Mouse (Mus musculus) brown adipose tissue, adult 24 weeks (tissue): ENCODE data around the gene Agpat3. TPM values are rescaled to one million over a fixed set of nuclear protein-coding genes. Genes with fewer than 3 reads are reported as not detected.

Experiments used
- H3K27ac ChIP-seq: fragments of 200-500 bp; replicated peaks from 2 replicates; pipeline ENCODE4 v1.5.1; 2012; ENCODE audit warnings: low read depth, mild to moderate bottlenecking, low read length
- H3K4me1 ChIP-seq: fragments of 200-500 bp; 2 replicates; pipeline ENCODE4 v1.6.1; 2012; ENCODE audit warnings: low read length, mixed read lengths; ENCODE audit not compliant: control insufficient read depth, insufficient read depth, insufficient read length
- H3K4me3 ChIP-seq: fragments of 200-500 bp; 2 replicates; pipeline ENCODE4 v1.5.1; 2012; ENCODE audit warnings: low read depth, mild to moderate bottlenecking, low read length, moderate library complexity; ENCODE audit not compliant: insufficient read depth
- polyA plus RNA-seq: library from polyadenylated mRNA; stranded (reverse); fragments of >200 nt; gene quantifications from 2 replicates; pipeline ENCODE4 v1.2.4, GENCODE M21; 2012; ENCODE audit not compliant: missing spikeins, insufficient read depth, insufficient read length

Gene Agpat3
- polyA plus RNA-seq, 1 experiment = 311 TPM

- peak overlapping the region; percentile 51; the same call in 1 of the 2 replicates for H3K27ac ChIP-seq
- peaks cover 13% of the 10 kb centered on the region for H3K4me1 ChIP-seq
- peak overlapping the region; percentile 85 for H3K4me3 ChIP-seq
These were observed 1.3 kb downstream of the Agpat3 start for GRCm38 (mm10) chr10:78350796-78351556.

DNA sequence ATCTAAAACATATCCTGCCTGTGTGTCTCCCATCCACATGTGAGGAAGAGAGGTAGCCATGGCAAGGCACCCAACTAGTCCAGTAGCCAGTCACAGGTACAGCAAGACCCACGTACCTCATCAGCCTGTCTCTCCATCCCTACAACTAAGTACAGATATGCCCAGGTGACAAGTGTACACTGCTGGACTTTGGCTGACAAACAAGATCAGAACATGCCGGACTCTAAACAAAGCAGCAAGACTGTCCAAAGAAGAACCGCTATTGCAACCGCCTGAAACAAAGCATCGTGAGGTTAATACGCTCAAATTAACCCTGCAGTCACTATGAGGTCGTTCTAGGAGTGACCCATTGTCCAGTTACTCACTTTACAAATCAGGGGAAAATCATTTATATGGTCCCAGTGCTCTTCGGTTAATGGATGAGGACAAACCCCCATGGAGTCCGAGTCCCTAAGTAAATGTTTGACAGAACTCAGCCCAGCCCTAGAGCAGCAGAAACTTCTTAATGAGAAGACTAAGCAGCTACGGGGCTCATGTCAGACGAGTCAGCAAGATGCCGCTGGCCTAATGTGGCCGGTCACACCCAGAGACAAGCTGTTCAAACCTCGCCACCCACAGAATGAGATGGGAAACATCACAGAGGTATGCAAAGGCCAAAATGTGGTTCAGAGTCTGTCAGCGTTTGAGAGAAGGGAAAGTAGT is 2.7 kb downstream of the Agpat3 start:
- H3K4me1 ChIP-seq = peaks cover 22% of the 10 kb centered on the region
- no peak overlapping the region for H3K4me3 ChIP-seq
- H3K27ac ChIP-seq = no peak overlapping the region

- H3K4me1 ChIP-seq = peaks cover 22% of the 10 kb centered on the region
- H3K4me3 ChIP-seq = no peak overlapping the region
- H3K27ac ChIP-seq = no peak overlapping the region
These were observed 4.1 kb downstream of the Agpat3 start for GRCm38 (mm10) chr10:78348211-78348610.

DNA sequence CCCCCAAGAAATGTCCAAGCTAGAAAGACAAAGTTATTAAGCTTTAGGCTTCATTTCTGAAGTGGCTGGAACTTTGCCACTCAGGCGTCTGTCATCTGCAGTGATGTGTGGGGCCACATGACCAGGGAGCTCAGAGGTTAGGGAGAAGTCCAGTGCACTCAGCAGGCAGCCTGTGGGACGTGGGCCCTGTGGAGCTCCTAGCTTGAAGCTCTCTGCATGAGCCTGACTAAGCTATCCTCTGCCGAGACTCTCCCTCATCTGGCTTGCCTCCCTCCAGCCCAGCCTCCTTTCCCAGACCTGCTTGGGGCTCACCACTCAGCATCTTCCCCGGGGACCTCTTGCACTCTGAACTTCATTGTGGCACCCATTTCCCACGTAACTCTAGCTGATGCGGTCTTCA is 4.8 kb downstream of the Agpat3 start:
- no peak overlapping the region for H3K27ac ChIP-seq
- no peak overlapping the region for H3K4me3 ChIP-seq
- peaks cover 26% of the 10 kb centered on the region for H3K4me1 ChIP-seq

DNA sequence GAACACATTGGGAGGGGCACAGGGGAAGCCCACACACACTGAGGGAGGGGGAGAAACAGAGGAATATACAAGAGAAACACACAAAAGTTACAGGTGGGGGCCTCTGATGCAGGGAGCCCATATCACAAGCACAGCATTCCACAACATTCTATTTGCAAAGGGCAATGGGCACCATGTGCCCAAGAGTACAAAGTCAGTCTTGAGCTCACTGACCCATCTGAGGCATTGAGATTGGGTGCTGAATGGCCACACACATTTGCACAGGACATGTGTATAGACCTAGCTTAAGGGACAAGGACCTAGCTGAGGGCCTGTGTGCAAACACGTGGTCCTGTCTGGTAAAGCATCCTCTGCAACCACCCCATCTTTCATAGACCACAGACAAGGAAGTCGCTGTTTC is 6.8 kb downstream of the Agpat3 start:
- peaks cover 28% of the 10 kb centered on the region for H3K4me1 ChIP-seq
- H3K27ac ChIP-seq = no peak overlapping the region
- no peak overlapping the region for H3K4me3 ChIP-seq

GRCm38 (mm10) chr10:78342091-78342490 is 10.2 kb downstream of the Agpat3 start:
- Histone ChIP-seq H3K27ac (no peak overlapping the region), H3K4me1 (peaks cover 28% of the 10 kb centered on the region)

GRCm38 (mm10) chr10:78338180-78338579 is 14.1 kb downstream of the Agpat3 start:
- Histone ChIP-seq H3K4me3 (no peak overlapping the region), H3K27ac (no peak overlapping the region), H3K4me1 (peaks cover 27% of the 10 kb centered on the region)

More at GRCm38 (mm10) chr10:78342091-78342490, 10.2 kb downstream of the Agpat3 start:
- H3K4me3 ChIP-seq = no peak overlapping the region

- Histone ChIP-seq H3K27ac (peak overlapping the region; percentile 60; the same call in 1 of the 2 replicates), H3K4me3 (no peak overlapping the region), H3K4me1 (peaks cover 19% of the 10 kb centered on the region)
These were observed 17.2 kb downstream of the Agpat3 start for GRCm38 (mm10) chr10:78334923-78335561.

DNA sequence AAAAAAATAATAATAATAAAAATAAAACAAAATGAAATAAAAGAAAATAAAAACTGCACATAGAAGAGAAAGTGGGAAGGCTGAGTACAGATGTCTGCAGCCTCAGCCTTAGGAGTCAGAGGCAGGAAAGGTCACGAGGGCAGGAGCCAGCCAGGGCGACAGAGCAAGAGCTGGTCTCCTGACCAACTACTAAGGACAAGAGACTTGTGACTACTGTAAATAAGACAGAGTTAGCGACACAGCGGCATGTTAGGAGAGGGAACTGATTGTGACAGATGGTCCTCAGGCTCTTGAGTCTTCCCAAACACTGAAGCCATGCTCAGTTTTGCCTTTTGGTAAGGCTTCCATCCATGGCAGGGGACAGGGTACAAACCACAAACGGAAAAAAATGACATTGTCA is 20.7 kb downstream of the Agpat3 start:
- H3K4me1 ChIP-seq = peaks cover 28% of the 10 kb centered on the region
- H3K4me3 ChIP-seq = no peak overlapping the region

GRCm38 (mm10) chr10:78329305-78329704 is 23.0 kb downstream of the Agpat3 start:
- peaks cover 17% of the 10 kb centered on the region for H3K4me1 ChIP-seq
- H3K4me3 ChIP-seq = no peak overlapping the region
- no peak overlapping the region for H3K27ac ChIP-seq

More for the DNA sequence above, 20.7 kb downstream of the Agpat3 start:
- H3K27ac ChIP-seq = no peak overlapping the region

- no peak overlapping the region for H3K4me3 ChIP-seq
- no peak overlapping the region for H3K27ac ChIP-seq
- H3K4me1 ChIP-seq = peaks cover 19% of the 10 kb centered on the region
These were observed 24.2 kb downstream of the Agpat3 start for GRCm38 (mm10) chr10:78328011-78328575.

DNA sequence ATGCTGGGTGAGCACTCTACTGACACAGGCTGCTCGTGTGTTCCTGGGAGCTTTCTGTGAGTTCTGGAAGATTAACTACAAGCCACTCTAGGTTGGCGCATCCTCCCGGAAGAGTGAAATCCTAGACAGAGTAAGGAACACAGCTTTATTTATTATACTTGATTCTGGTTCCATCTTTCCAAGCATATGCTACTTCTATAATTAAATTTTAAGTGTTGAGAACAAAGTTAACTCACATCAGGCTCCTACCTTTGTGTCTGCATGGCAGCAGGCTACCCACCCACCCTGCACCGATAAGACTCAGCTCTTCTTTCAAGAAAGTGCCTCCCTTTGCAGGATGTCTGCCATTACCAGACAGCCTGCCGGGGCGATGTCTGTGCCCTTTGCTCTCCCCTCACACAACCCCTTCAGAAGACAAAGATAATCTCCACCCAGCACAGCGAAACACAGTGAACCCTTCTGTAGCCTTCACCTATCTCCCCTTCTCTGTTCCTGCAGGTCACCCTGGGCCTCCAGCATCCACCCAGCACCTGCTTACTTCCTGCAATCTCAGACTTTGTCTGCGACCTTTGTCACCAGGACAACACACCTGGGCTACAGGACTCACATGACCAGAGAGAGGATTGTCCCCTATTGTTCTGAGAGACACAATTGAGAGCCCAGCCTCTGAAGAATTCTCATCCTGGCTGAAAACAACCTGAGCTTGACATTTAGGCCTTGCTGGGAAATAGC is 26.2 kb downstream of the Agpat3 start:
- H3K27ac ChIP-seq = no peak overlapping the region
- peaks cover 19% of the 10 kb centered on the region for H3K4me1 ChIP-seq
- no peak overlapping the region for H3K4me3 ChIP-seq

DNA sequence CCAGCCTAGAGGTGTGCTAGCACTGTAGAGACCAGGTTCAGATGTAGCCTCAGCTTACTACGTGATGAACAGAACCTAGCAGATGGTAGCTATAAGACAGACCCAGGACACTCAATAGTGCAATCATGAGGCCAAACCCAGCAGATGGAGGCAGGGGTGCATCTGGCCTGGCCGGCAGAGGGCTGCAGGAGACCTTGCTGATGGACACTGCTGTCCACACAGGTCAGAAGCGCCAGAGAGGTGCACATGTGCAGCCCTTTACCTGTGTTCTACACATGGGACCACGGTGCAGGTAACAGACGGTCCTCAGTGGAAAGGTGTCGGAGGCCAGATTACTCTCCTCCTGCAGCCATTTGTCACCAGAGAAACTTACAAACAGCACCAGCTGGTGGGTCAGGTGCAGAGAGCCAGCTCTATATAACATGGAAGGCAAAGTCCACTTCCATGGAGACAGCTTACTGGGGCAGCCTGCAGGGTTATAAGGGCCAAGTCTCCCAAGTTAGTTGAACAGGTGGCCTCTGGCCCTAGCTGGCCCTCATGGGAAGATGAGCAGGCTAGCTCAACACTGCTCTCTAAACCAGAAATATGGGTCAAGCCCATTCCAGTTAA is 27.6 kb downstream of the Agpat3 start:
- Histone ChIP-seq H3K4me3 (no peak overlapping the region), H3K27ac (no peak overlapping the region), H3K4me1 (peaks cover 14% of the 10 kb centered on the region)

DNA sequence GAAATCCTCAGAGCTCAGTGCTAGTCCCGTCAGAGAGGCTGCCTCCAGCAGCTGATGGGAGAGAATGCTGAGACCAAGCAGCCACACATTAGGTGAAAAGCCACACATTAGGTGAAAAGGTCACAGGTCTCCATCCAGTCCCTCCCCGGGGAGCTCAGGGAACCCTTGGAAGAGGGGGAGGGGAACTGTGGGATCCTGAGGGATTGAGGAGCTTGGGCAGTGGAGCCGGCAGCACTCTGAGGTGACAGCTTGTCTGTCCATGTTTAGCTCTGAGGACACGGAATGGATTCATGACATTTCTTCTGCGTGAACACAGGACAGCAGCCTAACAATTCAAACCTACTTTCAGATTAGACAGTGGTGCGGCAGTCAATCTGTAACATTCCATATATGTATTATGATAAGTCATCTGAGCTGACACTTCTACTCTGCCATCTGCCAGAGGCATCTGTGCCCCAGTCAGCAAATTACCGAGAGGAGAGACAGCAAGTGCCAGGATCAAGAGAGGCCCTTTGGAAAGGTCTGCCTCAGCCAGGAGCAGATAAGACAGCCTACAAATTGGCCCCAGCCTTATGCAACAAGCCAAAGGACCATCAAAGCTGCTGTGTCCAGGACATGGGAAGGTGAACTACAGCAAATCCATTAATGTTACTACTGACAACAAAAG is 28.9 kb downstream of the Agpat3 start:
- H3K4me3 ChIP-seq = no peak overlapping the region
- H3K27ac ChIP-seq = 0 out of 2 replicates have a peak overlapping the region, but pooled peaks have one; percentile 20

More for the DNA sequence above, 28.9 kb downstream of the Agpat3 start:
- peaks cover 5% of the 10 kb centered on the region for H3K4me1 ChIP-seq
